Mouse (Mus musculus) brain, embryonic 14.5 days (tissue): ENCODE measurements around the gene Ephb6.

Source experiments
- CTCF ChIP-seq: fragments of 200-500 bp; IDR thresholded peaks from 2 replicates; pipeline ENCODE4 v1.5.1; 2012; ENCODE audit warnings: inconsistent platforms, mild to moderate bottlenecking, moderate library complexity, borderline replicate concordance; ENCODE audit not compliant: insufficient read depth, insufficient read length; ENCODE audit errors: extremely low read depth
- POLR2A ChIP-seq: fragments of 200-500 bp; IDR thresholded peaks from 2 replicates; pipeline ENCODE4 v1.6.1; 2012; ENCODE audit warnings: mild to moderate bottlenecking, inconsistent platforms, borderline replicate concordance; ENCODE audit not compliant: poor library complexity, insufficient read depth, insufficient read length, severe bottlenecking; ENCODE audit errors: extremely low read depth

- TF ChIP-seq CTCF (no peak), POLR2A (no peak)
Measured at GRCm38 (mm10) chr6:41653173-41653572, 47.9 kb downstream of the Ephb6 start.
